Mouse (Mus musculus) midbrain, embryonic 14.5 days (tissue): ENCODE measurements at regions not wholly inside any gene's neighbourhood (a gene's known extent, or its start where the extent isn't known, plus 50 kb on each side); places are given as distances from the start of the nearest gene placed in this dataset.

Experiments
- ATAC-seq: fragments of 200-750 bp; cut with Nextera tagmentation; 2 replicates; pipeline ENCODE4 v1.8.0; 2017; ENCODE audit warnings: moderate number of reproducible peaks, moderate library complexity; ENCODE audit not compliant: low FRiP score, low TSS enrichment
- DNase-seq: peaks from one replicate; pipeline ENCODE4 v3.0.0-alpha.2; 2015
- H3K27ac ChIP-seq: fragments of 300-500 bp; sonication (generic); replicated peaks from 2 replicates; pipeline ENCODE4 v1.5.1; 2014; ENCODE audit warnings: mild to moderate bottlenecking, low read depth, low read length, moderate library complexity
- H3K27me3 ChIP-seq: fragments of 300-500 bp; sonication (generic); 2 replicates; pipeline ENCODE4 v1.6.1; 2014; ENCODE audit warnings: low read length, control low read depth, mixed read lengths; ENCODE audit not compliant: control insufficient read depth, insufficient read depth
- H3K36me3 ChIP-seq: fragments of 300-500 bp; sonication (generic); 2 replicates; pipeline ENCODE4 v1.6.1; 2014; ENCODE audit warnings: low read length, control low read depth; ENCODE audit not compliant: control insufficient read depth, insufficient read depth
- H3K4me1 ChIP-seq: fragments of 300-500 bp; sonication (generic); 2 replicates; pipeline ENCODE4 v1.6.1; 2014; ENCODE audit warnings: mild to moderate bottlenecking, antibody characterized with exemption, low read length, control low read depth; ENCODE audit not compliant: control insufficient read depth, insufficient read depth
- H3K4me2 ChIP-seq: fragments of 300-500 bp; sonication (generic); 2 replicates; pipeline ENCODE4 v1.6.1; 2014; ENCODE audit warnings: mild to moderate bottlenecking, low read length, moderate library complexity
- H3K4me3 ChIP-seq: fragments of 300-500 bp; sonication (generic); replicated peaks from 2 replicates; pipeline ENCODE4 v1.5.1; 2014; ENCODE audit warnings: low read depth, low read length
- H3K9ac ChIP-seq: fragments of 300-500 bp; sonication (generic); replicated peaks from 2 replicates; pipeline ENCODE4 v1.6.1; 2014; ENCODE audit warnings: mild to moderate bottlenecking, low read length, moderate library complexity
- H3K9me3 ChIP-seq: fragments of 300-500 bp; sonication (generic); 2 replicates; pipeline ENCODE4 v1.6.1; 2016; ENCODE audit warnings: low read length, control low read depth, mixed read lengths; ENCODE audit not compliant: control insufficient read depth
- WGBS: fragments of 180-500 bp; shearing (Covaris S2); extraction: QIAGEN DNeasy Blood & Tissue Kit; methylation state at CpG from one replicate; pipeline ENCODE4 v1.1.7; 2014; 5-methylcytosine and 5-hydroxymethylcytosine counted together

DNA sequence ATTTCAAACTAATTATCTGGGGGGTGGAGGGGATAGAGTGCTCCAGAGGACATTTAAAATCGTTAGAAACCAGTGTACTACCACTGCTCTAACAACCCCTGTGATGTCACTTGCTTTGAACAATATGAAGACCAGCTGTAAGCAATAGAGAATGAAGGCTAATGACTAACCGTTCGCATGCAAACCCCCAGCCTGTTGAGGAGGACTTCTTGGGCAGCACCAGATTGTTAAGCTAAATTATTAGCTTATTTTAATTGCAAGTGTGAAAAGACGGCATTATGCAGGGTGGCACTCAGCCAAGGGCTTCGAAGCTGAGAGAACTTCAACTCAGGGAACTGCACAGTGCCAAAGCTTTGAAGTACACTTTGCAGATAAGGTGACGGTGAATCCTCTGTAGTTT, 452.0 kb upstream of the Adamts9 start:
- H3K9me3 ChIP-seq: no peaks in the 10 kb centered on the region
- H3K9ac ChIP-seq: no peak overlapping the region
- peak; percentile 48 for DNase-seq
- no peak overlapping the region for H3K27ac ChIP-seq
- H3K36me3 ChIP-seq: no peaks in the 10 kb centered on the region
- no peak overlapping the region for H3K4me2 ChIP-seq
- no peak overlapping the region for H3K4me3 ChIP-seq
- 51% methylated on average over 6 of the region's 6 CpGs for WGBS
- peaks cover 2% of the 10 kb centered on the region; the same call in 1 of the 2 replicates for H3K4me1 ChIP-seq
- ATAC-seq: no peak
- H3K27me3 ChIP-seq: no peaks in the 10 kb centered on the region

DNA sequence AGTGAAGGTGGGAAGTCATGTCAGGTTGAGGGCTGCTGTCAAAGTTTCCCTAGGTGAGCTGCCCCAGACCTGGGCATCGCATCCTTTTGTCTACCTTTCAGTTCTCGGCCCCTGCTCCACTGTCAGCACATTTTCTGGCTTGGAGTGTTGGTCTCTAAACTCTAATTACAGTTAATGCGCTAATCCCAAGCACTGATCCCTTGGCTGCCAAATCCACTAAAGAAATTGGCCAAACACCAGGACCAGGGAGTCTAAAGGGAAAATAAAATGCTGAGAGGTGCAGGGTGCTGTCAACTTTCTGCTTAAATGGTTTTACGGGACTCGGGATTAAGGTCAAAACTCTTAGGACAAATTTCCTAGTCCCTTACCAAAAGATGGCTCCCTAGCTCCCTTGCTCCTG, 450.3 kb upstream of the Adamts9 start:
- Histone ChIP-seq H3K27ac (no peak overlapping the region), H3K36me3 (no peaks in the 10 kb centered on the region), H3K9ac (no peak overlapping the region), H3K27me3 (no peaks in the 10 kb centered on the region), H3K4me1 (peaks cover 2% of the 10 kb centered on the region; the same call in 1 of the 2 replicates), H3K9me3 (no peaks in the 10 kb centered on the region), H3K4me2 (no peak overlapping the region), H3K4me3 (no peak overlapping the region)
- DNase-seq (no peak), ATAC-seq (no peak)
- WGBS: 82% methylated on average over 5 of the region's 5 CpGs

DNA sequence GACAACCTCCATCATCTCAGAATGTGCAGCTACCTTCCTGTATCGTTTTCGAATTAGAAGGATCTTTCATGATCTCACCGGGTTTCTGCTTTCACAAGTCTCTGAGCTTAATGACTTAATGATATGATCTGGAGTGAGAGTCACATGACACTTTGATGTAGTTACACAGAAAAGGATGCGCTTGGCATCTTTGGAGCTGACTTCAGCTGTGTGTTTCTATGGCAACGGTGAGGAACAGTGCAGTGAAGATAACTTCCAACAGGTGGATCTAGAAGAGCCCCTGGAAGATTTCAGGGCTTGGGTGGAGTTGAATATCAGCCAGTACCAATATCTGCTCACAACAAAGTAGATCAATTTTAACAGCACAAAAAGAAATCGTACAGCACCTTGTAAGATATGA, 449.1 kb upstream of the Adamts9 start:
- no peaks in the 10 kb centered on the region for H3K9me3 ChIP-seq
- H3K4me3 ChIP-seq: no peak overlapping the region
- H3K36me3 ChIP-seq: no peaks in the 10 kb centered on the region
- H3K4me2 ChIP-seq: no peak overlapping the region
- H3K4me1 ChIP-seq: peaks cover 2% of the 10 kb centered on the region; the same call in 1 of the 2 replicates
- H3K27ac ChIP-seq: no peak overlapping the region
- WGBS: 78% methylated on average over 6 of the region's 6 CpGs
- no peaks in the 10 kb centered on the region for H3K27me3 ChIP-seq
- H3K9ac ChIP-seq: no peak overlapping the region
- ATAC-seq (no peak), DNase-seq (peak; percentile 61)

DNA sequence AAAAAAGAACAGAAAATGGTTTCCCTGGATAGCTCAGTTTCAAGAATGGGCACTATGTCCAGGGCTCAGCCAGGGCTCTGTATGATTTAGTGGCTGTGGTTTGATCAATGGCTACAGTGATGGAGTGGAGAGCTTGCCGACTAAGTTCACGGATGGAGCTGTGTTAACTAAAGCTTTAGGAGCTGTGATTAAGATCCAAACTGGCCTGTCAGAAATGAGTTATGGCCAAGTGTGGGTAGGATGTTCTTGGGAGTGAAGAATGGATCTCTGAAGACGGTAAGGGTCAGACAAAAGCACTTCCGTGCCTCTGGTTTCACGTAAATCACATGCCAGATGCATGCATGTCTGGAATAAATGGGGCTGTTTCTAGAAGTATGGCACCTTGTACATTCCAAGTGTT, 447.9 kb upstream of the Adamts9 start:
- Histone ChIP-seq H3K9ac (no peak overlapping the region), H3K4me2 (no peak overlapping the region), H3K36me3 (no peaks in the 10 kb centered on the region), H3K4me1 (peaks cover 2% of the 10 kb centered on the region; the same call in 1 of the 2 replicates), H3K27ac (no peak overlapping the region), H3K9me3 (no peaks in the 10 kb centered on the region), H3K27me3 (no peaks in the 10 kb centered on the region), H3K4me3 (no peak overlapping the region)
- 94% methylated on average over 5 of the region's 5 CpGs for WGBS
- DNase-seq (no peak), ATAC-seq (no peak)

DNA sequence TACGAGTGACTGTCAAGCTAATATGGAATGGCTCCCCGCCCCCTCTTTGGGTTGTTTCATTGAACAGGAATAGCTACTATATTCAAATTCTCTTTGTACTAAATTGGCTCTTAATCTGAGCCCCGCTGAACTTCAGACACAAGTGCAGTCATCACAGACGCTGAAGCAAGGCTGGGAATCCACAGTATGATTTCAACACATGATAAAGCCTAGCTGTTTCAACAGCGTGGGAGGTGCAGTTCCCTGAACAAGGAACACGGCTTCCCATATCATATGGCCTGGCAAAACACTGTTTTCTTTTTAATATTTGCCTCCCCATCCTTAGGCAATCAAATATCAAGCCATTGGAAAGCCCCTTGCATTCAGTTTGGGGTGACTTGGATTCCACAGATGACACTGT, 428.0 kb upstream of the Adamts9 start:
- Histone ChIP-seq H3K36me3 (no peaks in the 10 kb centered on the region), H3K4me2 (no peak overlapping the region), H3K4me1 (no peaks in the 10 kb centered on the region), H3K9me3 (no peaks in the 10 kb centered on the region), H3K4me3 (no peak overlapping the region), H3K27ac (no peak overlapping the region), H3K27me3 (no peaks in the 10 kb centered on the region), H3K9ac (no peak overlapping the region)
- 84% methylated on average over 6 of the region's 6 CpGs for WGBS
- ATAC-seq (no peak), DNase-seq (no peak)

DNA sequence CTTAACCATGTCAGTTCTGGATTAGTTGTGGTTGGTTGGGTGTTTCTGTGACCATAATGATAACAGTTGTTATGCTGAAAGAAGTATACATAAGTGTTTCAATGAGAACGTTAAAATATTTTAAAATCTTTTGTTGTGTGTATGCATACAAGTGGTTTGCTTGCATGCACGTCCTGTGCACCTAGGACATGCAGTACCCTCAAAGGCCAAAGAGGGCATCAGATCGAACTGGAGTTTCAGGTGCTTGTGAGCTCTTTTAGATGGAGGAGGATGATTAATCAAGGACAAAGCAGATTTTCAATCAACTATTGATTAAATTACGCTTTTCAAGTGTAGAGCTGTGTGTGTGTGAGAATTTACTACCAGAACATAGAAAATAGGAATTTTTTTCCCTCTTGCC, 420.6 kb upstream of the Adamts9 start:
- no peak overlapping the region for H3K27ac ChIP-seq

DNA sequence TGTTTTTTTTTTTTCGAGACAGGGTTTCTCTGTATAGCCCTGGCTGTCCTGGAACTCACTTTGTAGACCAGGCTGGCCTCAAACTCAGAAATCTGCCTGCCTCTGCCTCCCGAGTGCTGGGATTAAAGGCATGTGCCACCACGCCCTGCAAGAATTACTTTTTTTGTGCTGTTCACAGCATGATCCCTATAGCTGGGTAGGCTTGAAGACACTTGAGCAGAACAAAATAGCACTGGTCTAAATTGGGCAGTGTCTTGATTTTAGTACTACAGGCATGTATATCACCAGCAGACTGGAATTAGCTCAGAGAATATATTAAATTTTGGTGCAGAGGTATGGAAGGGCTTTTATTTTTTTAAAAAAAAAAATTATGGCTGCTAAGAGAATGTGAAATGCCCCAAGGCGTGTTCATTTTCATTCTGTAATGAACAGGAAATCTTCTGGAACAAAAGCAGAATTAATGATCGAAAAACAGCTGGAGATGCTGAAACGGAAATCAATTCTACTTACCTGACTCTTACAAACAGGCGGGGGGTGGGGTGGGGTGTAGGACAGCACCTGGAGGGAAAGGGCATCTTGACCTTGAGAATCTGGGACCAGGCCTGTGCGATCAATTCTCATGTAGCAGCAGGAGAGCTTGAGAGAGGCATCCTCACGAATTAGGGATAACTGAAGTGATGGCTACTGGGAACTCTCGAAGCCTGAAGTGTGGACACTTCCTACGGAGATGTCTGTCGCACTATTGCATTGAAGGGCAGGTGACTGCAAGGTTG, 410.2 kb upstream of the Adamts9 start:
- Histone ChIP-seq H3K4me3 (no peak overlapping the region), H3K36me3 (no peaks in the 10 kb centered on the region), H3K9ac (no peak overlapping the region), H3K27ac (no peak overlapping the region), H3K9me3 (no peaks in the 10 kb centered on the region), H3K27me3 (no peaks in the 10 kb centered on the region), H3K4me1 (peaks cover 4% of the 10 kb centered on the region; the same call in 1 of the 2 replicates), H3K4me2 (no peak overlapping the region)
- ATAC-seq (no peak), DNase-seq (peak; percentile 7)
- WGBS: 86% methylated on average over 12 of the region's 12 CpGs

More for the DNA sequence above, 420.6 kb upstream of the Adamts9 start:
- H3K9me3 ChIP-seq: no peaks in the 10 kb centered on the region
- DNase-seq (no peak), ATAC-seq (no peak)
- H3K4me2 ChIP-seq: no peak overlapping the region
- H3K4me1 ChIP-seq: no peaks in the 10 kb centered on the region
- H3K27me3 ChIP-seq: no peaks in the 10 kb centered on the region
- no peak overlapping the region for H3K9ac ChIP-seq
- H3K4me3 ChIP-seq: no peak overlapping the region
- WGBS: 65% methylated on average over 4 of the region's 4 CpGs
- no peaks in the 10 kb centered on the region for H3K36me3 ChIP-seq

DNA sequence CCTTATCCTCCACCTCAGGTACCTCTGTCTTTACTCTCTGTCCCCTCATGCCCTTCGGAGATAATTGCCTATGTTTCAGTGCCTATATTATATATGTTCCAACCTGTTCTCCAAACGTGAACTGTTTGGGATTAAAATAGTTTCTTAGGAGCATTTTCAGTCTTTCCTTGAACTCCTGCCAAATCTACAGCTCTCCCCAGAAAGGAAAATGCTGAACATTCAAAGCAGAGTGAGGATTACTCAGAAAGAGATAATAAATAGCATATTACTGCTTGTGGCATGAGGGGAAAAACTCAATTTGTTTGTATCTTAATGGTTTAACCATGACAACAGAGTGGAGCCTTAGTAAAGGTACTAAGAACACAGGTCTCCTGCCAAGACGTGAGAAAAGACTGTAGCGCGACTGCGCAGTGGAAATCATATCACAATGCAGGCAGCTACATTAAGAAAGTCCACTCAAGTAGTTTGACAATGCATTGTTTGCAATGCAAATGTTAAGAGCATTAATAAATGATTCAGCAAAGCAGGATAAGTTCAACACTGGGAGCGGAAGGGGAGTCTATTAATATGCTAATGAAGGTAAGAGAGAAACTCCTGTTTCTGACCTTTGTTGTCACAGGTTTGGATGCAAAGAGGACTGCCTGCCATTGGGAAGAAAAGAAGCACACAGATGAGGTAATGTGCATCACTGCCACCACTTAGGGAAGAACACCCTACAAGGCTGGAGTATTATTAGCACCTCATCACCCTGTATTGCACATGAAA, 406.8 kb upstream of the Adamts9 start:
- peak; percentile 5 for DNase-seq
- no peak for ATAC-seq

More for the DNA sequence above, 406.8 kb upstream of the Adamts9 start:
- WGBS: 33% methylated on average over 7 of the region's 7 CpGs
- H3K27ac ChIP-seq: no peak overlapping the region
- H3K4me3 ChIP-seq: no peak overlapping the region
- H3K9me3 ChIP-seq: no peaks in the 10 kb centered on the region
- no peaks in the 10 kb centered on the region for H3K27me3 ChIP-seq
- no peaks in the 10 kb centered on the region for H3K36me3 ChIP-seq
- H3K4me1 ChIP-seq: peaks cover 4% of the 10 kb centered on the region; the same call in 1 of the 2 replicates
- no peak overlapping the region for H3K4me2 ChIP-seq
- H3K9ac ChIP-seq: no peak overlapping the region
